Mouse (Mus musculus): ENCODE measurements at regions not wholly inside any gene's neighbourhood (a gene's known extent, or its start where the extent isn't known, plus 50 kb on each side); places are given as distances from the start of the nearest gene placed in this dataset.

DNA sequence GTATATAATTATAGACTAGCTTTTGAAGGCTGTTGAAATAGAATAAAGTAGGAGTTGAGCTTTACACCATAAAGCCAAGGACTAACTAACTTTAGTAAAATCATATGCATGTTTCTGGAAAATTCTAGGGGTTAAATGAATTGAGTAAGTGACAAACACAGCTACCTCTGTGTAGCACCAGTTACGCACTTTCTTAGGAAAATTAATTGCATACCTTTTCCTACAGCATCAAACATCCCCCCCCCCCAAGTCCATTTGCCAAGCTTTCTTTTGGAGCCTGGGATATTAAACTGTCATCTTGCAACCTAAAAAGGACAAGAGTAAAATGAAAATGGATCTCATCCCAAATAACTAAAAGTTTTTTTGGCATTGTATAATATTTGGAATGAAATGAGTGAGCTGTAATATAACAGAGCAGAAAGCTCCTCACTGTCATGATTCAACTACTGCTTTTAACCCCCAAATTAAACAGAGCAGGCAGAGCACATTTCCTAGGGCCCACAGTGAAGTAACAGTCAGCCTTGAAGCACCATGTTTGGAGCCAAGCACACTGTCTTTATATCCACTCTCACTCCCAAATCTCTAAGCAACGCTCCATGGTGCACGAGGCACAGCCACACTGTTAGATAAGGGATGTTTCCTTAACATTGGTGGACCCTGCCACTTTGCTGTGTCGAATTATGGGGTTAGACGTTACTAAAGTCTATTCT lies 210.9 kb upstream of the Rgmb start:
- DNase-seq (ENCODE audit: low read depth, low spot score) = no peak
- in situ Hi-C loops (cut with MboI; ENCODE audit: low pct_unique_long_range_greater_than_20kb) = no loop called here
- TF ChIP-seq CTCF (IDR thresholded peaks at IDR 0.05) = no peak
- POLR2A ChIA-PET = no interaction called here
- CTCF ChIA-PET = interaction anchor here (0.6 kb wide), 1 partner anchor 326 kb away, joined by 3 read pairs; no protein-coding TSS in a partner anchor
- ATAC-seq = no peak
- H3K27me3 ChIP-seq = no peaks in the 10 kb centered on the region

- POLR2A ChIA-PET = no interaction called here
- CTCF ChIA-PET = no interaction called here
- no peaks in the 10 kb centered on the region for H3K27me3 ChIP-seq
- TF ChIP-seq CTCF (IDR thresholded peaks at IDR 0.05) = no peak
- no peak for ATAC-seq
- in situ Hi-C loops (cut with MboI; ENCODE audit: low pct_unique_long_range_greater_than_20kb) = no loop called here
- no peak for DNase-seq (ENCODE audit: low read depth, low spot score)
These were observed 197.2 kb upstream of the Rgmb start for GRCm38 (mm10) chr17:16027989-16028388.

DNA sequence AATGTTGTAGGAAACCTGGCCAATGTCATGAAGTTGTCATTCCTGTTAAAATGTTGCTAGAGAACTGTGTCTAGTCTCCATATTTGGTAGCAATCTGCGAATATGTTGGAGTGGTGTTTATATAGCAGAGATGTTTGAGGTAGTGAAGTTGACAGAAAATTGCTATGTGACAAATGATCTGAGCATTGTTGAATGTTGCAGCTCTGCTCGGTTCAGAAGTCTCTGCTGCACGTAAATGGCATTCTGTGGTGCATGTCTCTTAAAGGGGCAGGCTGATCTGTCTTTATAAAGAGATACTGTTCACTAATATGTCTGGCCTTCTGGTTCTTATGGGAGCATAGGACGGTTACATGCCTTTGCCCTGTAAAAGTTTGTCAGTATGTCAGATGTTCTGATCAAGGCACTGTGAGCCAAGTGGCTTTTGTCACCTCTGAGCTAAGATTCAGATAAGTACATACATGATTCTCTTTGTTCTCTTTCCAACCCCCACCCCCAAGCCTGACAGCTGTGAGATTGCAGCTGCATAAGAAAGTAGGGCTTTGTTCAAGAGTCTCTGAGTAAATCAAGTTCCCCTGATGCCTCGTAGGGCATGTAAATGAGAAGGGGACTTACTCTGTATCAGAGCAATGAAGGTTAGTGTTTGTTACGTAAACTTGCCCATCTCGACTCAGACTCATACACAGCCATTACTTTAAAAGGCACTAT lies 174.2 kb upstream of the Rgmb start:
- POLR2A ChIA-PET = no interaction called here
- CTCF ChIA-PET = interaction anchor here (0.8 kb wide), 1 partner anchor 200 kb away, joined by 3 read pairs; no protein-coding TSS in a partner anchor

DNA sequence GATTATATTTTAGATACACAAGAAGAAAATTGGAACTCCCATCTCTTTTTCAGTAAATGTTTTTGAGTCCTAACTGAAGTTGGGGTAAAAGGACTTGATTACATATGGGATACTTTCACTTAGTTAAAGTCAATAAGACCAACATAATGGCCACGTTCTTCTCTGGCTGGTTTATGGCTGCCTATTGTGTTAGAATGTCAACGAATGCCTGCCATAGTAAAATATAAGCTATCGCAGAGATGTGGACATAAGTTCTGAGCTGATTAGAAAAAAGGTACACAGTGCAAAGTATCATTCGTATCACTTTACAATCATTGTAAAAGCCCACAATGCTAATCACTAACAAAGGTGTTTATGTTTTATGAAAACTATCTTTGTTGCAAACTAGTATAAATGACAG lies 173.2 kb upstream of the Rgmb start:
- POLR2A ChIA-PET = no interaction called here
- no peak for TF ChIP-seq CTCF (IDR thresholded peaks at IDR 0.05)
- CTCF ChIA-PET = no interaction called here
- ATAC-seq = no peak
- in situ Hi-C loops (cut with MboI; ENCODE audit: low pct_unique_long_range_greater_than_20kb) = no loop called here
- H3K27me3 ChIP-seq = peaks cover 13% of the 10 kb centered on the region
- DNase-seq (ENCODE audit: low read depth, low spot score) = no peak

More for the DNA sequence above, 174.2 kb upstream of the Rgmb start:
- DNase-seq (ENCODE audit: low read depth, low spot score) (no peak), ATAC-seq (no peak)
- H3K27me3 ChIP-seq = peaks cover 13% of the 10 kb centered on the region
- TF ChIP-seq CTCF (IDR thresholded peaks at IDR 0.05) = no peak
- in situ Hi-C loops (cut with MboI; ENCODE audit: low pct_unique_long_range_greater_than_20kb) = no loop called here

DNA sequence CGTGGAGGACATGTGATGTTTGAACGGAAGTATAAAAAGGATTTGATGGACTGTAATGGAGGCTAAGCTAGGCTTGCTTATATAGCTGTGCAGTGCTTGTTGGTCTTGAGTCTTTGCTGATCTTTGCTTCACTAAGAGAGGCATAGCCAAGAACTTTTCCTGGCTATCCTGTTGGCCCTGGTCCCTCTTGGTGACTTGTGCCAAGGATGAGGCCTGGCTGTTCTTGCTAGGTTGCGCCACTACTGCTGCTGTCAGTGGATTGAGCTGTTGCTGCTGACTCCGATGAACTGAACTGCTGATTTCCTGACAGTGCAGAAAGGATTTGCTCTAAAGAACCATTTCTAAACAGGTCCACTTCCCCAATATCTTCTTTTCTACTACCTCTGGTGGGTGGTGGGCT lies 167.9 kb upstream of the Rgmb start:
- DNase-seq (ENCODE audit: low read depth, low spot score) = no peak
- ChIA-PET CTCF (no interaction called here), POLR2A (no interaction called here)
- TF ChIP-seq CTCF (IDR thresholded peaks at IDR 0.05) = no peak
- no peak for ATAC-seq
- peaks cover 9% of the 10 kb centered on the region for H3K27me3 ChIP-seq
- in situ Hi-C loops (cut with MboI; ENCODE audit: low pct_unique_long_range_greater_than_20kb) = no loop called here

DNA sequence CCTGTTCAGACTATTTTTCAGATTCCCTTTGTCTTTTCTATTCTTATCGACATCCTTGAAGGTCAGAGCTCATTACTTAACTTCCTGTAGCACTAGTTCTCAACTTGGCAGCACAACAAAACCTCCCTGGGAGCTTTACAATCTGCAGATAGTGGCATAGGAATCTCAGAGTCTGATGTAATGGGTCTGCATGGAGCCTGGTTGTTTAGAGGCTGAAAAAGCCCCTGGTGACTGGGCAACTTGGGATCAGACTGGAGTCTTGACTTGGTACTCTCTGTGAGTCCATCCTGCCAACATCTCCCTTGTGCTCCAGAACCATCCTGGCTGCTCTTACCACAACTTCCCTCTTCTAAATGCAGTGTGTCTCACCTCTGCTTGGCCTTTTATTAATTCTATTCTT lies 166.4 kb upstream of the Rgmb start:
- no peak for TF ChIP-seq CTCF (IDR thresholded peaks at IDR 0.05)
- peaks cover 4% of the 10 kb centered on the region for H3K27me3 ChIP-seq
- DNase-seq (ENCODE audit: low read depth, low spot score) (no peak), ATAC-seq (no peak)
- CTCF ChIA-PET = no interaction called here
- in situ Hi-C loops (cut with MboI; ENCODE audit: low pct_unique_long_range_greater_than_20kb) = no loop called here
- POLR2A ChIA-PET = interaction anchor here (0.6 kb wide), 1 partner anchor 171 kb away, joined by 3 read pairs; no protein-coding TSS in a partner anchor

DNA sequence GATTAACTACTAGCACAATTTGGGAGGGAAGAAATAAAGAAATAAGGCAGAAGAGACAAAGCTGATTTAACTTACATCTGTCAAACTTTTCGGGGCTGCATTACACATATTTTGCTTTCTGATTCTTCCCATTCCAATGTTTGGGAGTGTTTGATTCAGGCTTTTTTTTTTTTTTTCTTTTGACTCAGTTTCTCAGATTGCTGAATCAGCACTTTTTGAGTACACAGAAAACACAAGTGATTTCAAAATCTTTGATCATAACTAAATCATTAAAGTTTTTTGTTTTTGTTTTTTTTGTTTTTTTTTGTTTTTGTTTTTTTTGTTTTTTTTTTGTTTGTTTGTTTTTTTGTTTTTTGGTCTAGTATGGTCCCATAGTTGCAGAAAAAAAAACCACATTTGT lies 164.7 kb upstream of the Rgmb start:
- in situ Hi-C loops (cut with MboI; ENCODE audit: low pct_unique_long_range_greater_than_20kb) = no loop called here
- CTCF ChIA-PET = no interaction called here
- DNase-seq (ENCODE audit: low read depth, low spot score) (no peak), ATAC-seq (no peak)
- TF ChIP-seq CTCF (IDR thresholded peaks at IDR 0.05) = no peak
- H3K27me3 ChIP-seq = peaks cover 1% of the 10 kb centered on the region
- POLR2A ChIA-PET = no interaction called here

DNA sequence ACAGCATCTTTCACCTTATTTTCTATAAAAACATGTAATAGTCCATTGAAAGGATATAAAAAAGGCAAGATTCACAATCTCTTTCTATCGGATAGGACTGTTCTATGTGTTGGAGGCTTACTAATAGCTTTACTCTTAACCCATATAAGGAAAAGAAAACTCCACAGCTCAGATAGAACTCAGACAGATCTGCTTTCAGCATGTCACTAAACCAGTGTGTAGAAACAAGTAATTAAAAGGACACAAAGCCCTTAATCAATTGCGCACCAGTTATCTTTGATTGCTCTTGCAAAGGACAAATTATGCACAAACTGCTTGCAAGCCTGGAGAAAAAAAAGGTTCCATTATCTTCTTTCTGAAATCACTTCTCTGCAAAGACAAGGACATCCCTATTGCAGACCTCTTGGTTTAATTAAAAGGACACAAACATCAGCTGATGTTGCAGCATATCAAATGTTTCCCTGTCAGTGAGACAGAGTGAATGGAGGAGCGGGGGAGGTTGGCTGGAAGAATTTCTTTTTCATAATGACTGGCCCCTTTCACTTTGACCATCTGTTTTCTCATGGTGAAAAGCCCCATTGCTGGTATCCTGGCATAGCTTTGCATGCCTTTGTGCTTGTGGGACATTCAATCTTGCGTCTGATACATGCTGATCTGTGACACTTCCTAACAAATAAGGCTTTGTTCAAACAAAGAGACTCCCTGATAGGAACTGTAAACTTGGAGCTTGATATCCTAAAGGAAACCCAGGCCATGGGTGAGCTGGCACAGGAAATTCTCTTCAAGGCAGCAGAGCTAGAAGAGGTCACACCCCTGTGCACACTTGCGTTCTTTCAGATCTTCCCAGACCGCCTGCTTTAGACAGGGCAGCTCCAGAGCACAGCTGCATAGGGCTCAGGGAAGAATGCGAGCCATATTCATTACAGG lies 162.8 kb upstream of the Rgmb start:
- no peak for TF ChIP-seq CTCF (IDR thresholded peaks at IDR 0.05)

DNA sequence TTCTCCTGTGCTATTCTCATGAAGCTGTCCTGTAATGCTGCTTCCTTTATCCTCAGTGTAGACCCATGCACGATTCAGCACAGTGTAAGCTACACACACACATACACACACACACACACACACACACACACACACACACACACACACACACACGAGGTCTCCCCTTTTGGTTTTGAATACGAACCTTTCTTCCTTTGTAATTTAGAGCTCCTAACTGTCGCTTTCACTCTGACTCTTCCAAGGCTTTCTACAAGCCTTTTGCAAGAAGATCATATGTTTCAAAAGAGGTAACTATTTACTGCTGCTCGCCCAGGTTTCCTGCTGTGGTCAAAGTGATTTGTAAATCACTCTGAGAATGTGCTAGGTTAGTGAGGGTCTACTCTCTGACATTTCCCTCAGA lies 161.1 kb upstream of the Rgmb start:
- DNase-seq (ENCODE audit: low read depth, low spot score) (no peak), ATAC-seq (no peak)
- ChIA-PET POLR2A (no interaction called here), CTCF (no interaction called here)
- no peaks in the 10 kb centered on the region for H3K27me3 ChIP-seq
- in situ Hi-C loops (cut with MboI; ENCODE audit: low pct_unique_long_range_greater_than_20kb) = no loop called here
- no peak for TF ChIP-seq CTCF (IDR thresholded peaks at IDR 0.05)

More for the DNA sequence above, 162.8 kb upstream of the Rgmb start:
- no peaks in the 10 kb centered on the region for H3K27me3 ChIP-seq
- in situ Hi-C loops (cut with MboI; ENCODE audit: low pct_unique_long_range_greater_than_20kb) = no loop called here
- ChIA-PET POLR2A (no interaction called here), CTCF (interaction anchor here (1.6 kb wide), 1 partner anchor 21 kb away, joined by 4 read pairs; no protein-coding TSS in a partner anchor)
- DNase-seq (ENCODE audit: low read depth, low spot score) (no peak), ATAC-seq (no peak)

DNA sequence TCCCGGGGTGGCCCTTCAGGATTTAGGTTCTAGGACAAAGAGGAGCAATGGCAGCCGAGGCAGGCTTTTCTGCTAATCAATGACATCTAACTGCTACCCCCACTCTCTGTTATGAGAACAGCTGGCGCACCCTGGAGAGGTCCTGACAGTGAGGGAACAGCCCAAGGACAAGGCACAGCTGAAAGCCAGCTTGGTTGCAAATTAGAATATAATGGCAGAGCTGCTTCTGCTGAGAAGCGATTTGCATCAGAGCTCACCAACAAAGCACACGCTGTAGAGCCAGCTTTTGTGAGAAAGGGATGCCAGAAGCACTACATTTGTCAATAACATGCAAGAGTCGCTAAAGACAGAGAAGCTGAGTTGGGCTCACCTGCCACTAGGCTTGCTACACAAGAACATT lies 159.5 kb upstream of the Rgmb start:
- no peak for TF ChIP-seq CTCF (IDR thresholded peaks at IDR 0.05)
- CTCF ChIA-PET = no interaction called here
- DNase-seq (ENCODE audit: low read depth, low spot score) (no peak), ATAC-seq (no peak)
- no peaks in the 10 kb centered on the region for H3K27me3 ChIP-seq
- POLR2A ChIA-PET = no interaction called here
- in situ Hi-C loops (cut with MboI; ENCODE audit: low pct_unique_long_range_greater_than_20kb) = no loop called here

- TF ChIP-seq CTCF (IDR thresholded peaks at IDR 0.05) = no peak
These were observed 150.7 kb upstream of the Rgmb start for GRCm38 (mm10) chr17:15981558-15981957.

More at GRCm38 (mm10) chr17:15981558-15981957, 150.7 kb upstream of the Rgmb start:
- H3K27me3 ChIP-seq = no peaks in the 10 kb centered on the region
- POLR2A ChIA-PET = interaction anchor here (0.6 kb wide), 1 partner anchor 177 kb away, joined by 3 read pairs; no protein-coding TSS in a partner anchor
- ATAC-seq = no peak
- CTCF ChIA-PET = no interaction called here
- in situ Hi-C loops (cut with MboI; ENCODE audit: low pct_unique_long_range_greater_than_20kb) = no loop called here
- no peak for DNase-seq (ENCODE audit: low read depth, low spot score)
